Mouse (Mus musculus) heart, adult 2 months (tissue): ENCODE measurements at regions not wholly inside any gene's neighbourhood (a gene's known extent, or its start where the extent isn't known, plus 50 kb on each side); places are given as distances from the start of the nearest gene placed in this dataset.

Source experiments
- DNase-seq, 2 experiments: peaks; one replicate each; pipeline ENCODE4 v3.0.0; 2021
- H3K27ac ChIP-seq: fragments of 200-600 bp; 2 replicates; pipeline ENCODE4 v1.8.1; 2022
- H3K27me3 ChIP-seq: fragments of 200-500 bp; 2 replicates; pipeline ENCODE4 v1.6.1; 2012; ENCODE audit warnings: mild to moderate bottlenecking, low read length, inconsistent platforms, mixed read lengths; ENCODE audit not compliant: control insufficient read depth, insufficient read depth
- H3K36me3 ChIP-seq: fragments of 200-500 bp; 2 replicates; pipeline ENCODE4 v1.6.1; 2012; ENCODE audit warnings: low read length, inconsistent platforms; ENCODE audit not compliant: control insufficient read depth, insufficient read depth
- H3K4me1 ChIP-seq: fragments of 200-500 bp; 2 replicates; pipeline ENCODE4 v1.6.1; 2011; ENCODE audit warnings: low read length; ENCODE audit not compliant: control insufficient read depth, insufficient read depth
- H3K4me3 ChIP-seq: fragments of 200-600 bp; 2 replicates; pipeline ENCODE4 v1.8.1; 2022
- H3K79me2 ChIP-seq: fragments of 200-500 bp; replicated peaks from 2 replicates; pipeline ENCODE4 v1.6.1; 2012; ENCODE audit warnings: mild to moderate bottlenecking, inconsistent platforms, low read length, moderate library complexity, mixed read lengths; ENCODE audit not compliant: control insufficient read depth, insufficient read depth
- H3K9ac ChIP-seq: fragments of 200-500 bp; 2 replicates; pipeline ENCODE4 v1.6.1; 2012; ENCODE audit warnings: low read depth, mild to moderate bottlenecking, control low read depth, inconsistent platforms, low read length, mixed read lengths
- CTCF ChIP-seq: fragments of 200-600 bp; IDR thresholded peaks from 2 replicates; pipeline ENCODE4 v1.8.1; 2022; ENCODE audit warnings: antibody characterized with exemption, mild to moderate bottlenecking, moderate library complexity
- EP300 ChIP-seq: fragments of 200-500 bp; IDR thresholded peaks from 2 replicates; pipeline ENCODE4 v1.6.1; 2011; ENCODE audit warnings: low read depth, low read length, control low read depth; ENCODE audit not compliant: insufficient read depth
- POLR2A ChIP-seq: fragments of 200-500 bp; IDR thresholded peaks from 2 replicates; pipeline ENCODE4 v1.6.1; 2011; ENCODE audit warnings: mild to moderate bottlenecking, low read depth, low read length, control low read depth; ENCODE audit not compliant: insufficient read depth
- WGBS: fragments of 180-500 bp; shearing (Covaris S2); methylation state at CpG from one replicate; pipeline ENCODE4 v1.1.7; 2018; 5-methylcytosine and 5-hydroxymethylcytosine counted together
- intact Hi-C: fragments of 180-260 bp; cut with DNase I; formaldehyde crosslinking; loops from one replicate; pipeline ENCODE4 v1.15.1; 2025

GRCm38 (mm10) chr4:54652111-54653021 lies 292.5 kb upstream of the Zfp462 start:
- Histone ChIP-seq H3K79me2 (no peaks in the 10 kb centered on the region), H3K36me3 (no peaks in the 10 kb centered on the region), H3K4me3 (no peak overlapping the region), H3K4me1 (no peaks in the 10 kb centered on the region), H3K27ac (no peak overlapping the region), H3K9ac (no peak overlapping the region), H3K27me3 (no peaks in the 10 kb centered on the region)
- TF ChIP-seq EP300 = no peak
- no peak for TF ChIP-seq POLR2A
- no peak for TF ChIP-seq CTCF
- WGBS = 71% methylated on average over 11 of the region's 11 CpGs
- intact Hi-C loops = no loop called here
- DNase-seq = no peak

GRCm38 (mm10) chr4:54653097-54653776 lies 291.6 kb upstream of the Zfp462 start:
- no peak for DNase-seq
- no peaks in the 10 kb centered on the region for H3K79me2 ChIP-seq
- H3K36me3 ChIP-seq = no peaks in the 10 kb centered on the region
- H3K4me1 ChIP-seq = no peaks in the 10 kb centered on the region
- no peaks in the 10 kb centered on the region for H3K27me3 ChIP-seq
- no peak overlapping the region for H3K4me3 ChIP-seq
- TF ChIP-seq POLR2A (no peak), EP300 (no peak)
- intact Hi-C loops = no loop called here
- H3K27ac ChIP-seq = no peak overlapping the region
- no peak overlapping the region for H3K9ac ChIP-seq
- WGBS = 81% methylated on average over 10 of the region's 10 CpGs
